ENCODE assay signal across 18 mouse cellular contexts in genomic region chr4:119178331-119178730, GRCm38 (mm10). TPM values are rescaled to one million over a fixed set of nuclear protein-coding genes. Genes with fewer than 3 reads are reported as not detected.
DNase-seq lines count a peak whose midpoint lies in the region; ATAC-seq and TF ChIP-seq lines count a peak whose summit lies in the region.
"Had no signal": no experiment of that assay in that cellular context is flagged by ENCODE, and none has a peak within 500 bp of the region (broad histone marks: within the 10 kb centered on the region; RNA-seq: fewer than 3 reads in every experiment).

No protein-coding gene starts in this region.

- intact Hi-C loops in heart, adult 2 months (cut with DNase I): loop anchor here (10.0 kb wide), 1 partner anchor 554 kb away; the partner anchor contains the start of genes Cfap57 and Ebna1bp2
- intact Hi-C loops in heart, postnatal 25 days (cut with DNase I): no loop called here

- H3K27ac ChIP-seq in heart, adult 2 months: peak overlapping the region; percentile 39; the same call in 1 of the 2 replicates
- no peak overlapping the region for H3K27ac ChIP-seq in heart, embryonic 10.5 days
- no peak overlapping the region for H3K27ac ChIP-seq in lung, postnatal 0 days (ENCODE audit: low read length)
- H3K27ac ChIP-seq: embryonic facial prominence, embryonic 13.5 days; heart, embryonic 15.5 days; limb, embryonic 12.5 days; neural tube, embryonic 13.5 days had no signal

- H3K4me2 ChIP-seq in lung, postnatal 0 days (replicated peaks; ENCODE audit: low read depth, low read length): no peak overlapping the region
- H3K4me2 ChIP-seq: embryonic facial prominence, embryonic 13.5 days; heart, embryonic 15.5 days; limb, embryonic 12.5 days; neural tube, embryonic 13.5 days had no signal

- DNase-seq in heart, adult 2 months: peak; percentile 42 to 48
- DNase-seq in heart, embryonic 10.5 days (ENCODE audit: low spot score): no peak
- peak; percentile 49 for DNase-seq in lung, postnatal 0 days (ENCODE audit: low spot score)
- no peak for DNase-seq in lung, postnatal 25 days (ENCODE audit: low spot score)
- DNase-seq in heart, postnatal 25 days (ENCODE audit: low spot score): peak; percentile 34
- DNase-seq in layer of hippocampus, postnatal 10 days (ENCODE audit: low spot score in 2 of 2): no peak
- DNase-seq: cerebellum, postnatal 14 days; right cerebral cortex, adult 18-20 months had no signal

- TF ChIP-seq CTCF in heart, adult 2 months (IDR thresholded peaks at IDR 0.05): no peak
- no peak for TF ChIP-seq CTCF in lung, postnatal 0 days (IDR thresholded peaks at IDR 0.05)

- TF ChIP-seq POLR2A in heart, adult 2 months (IDR thresholded peaks at IDR 0.05; ENCODE audit: insufficient read depth, low read depth, low read length): no peak

- H3K79me2 ChIP-seq in heart, adult 2 months (replicated peaks; ENCODE audit: control insufficient read depth, insufficient read depth, low read length): no peaks in the 10 kb centered on the region

- TF ChIP-seq EP300 in heart, adult 2 months (IDR thresholded peaks at IDR 0.05; ENCODE audit: insufficient read depth, low read depth, low read length): no peak
- no peak for TF ChIP-seq EP300 in lung, postnatal 0 days (IDR thresholded peaks at IDR 0.05)

- H3K36me3 ChIP-seq in heart, adult 2 months (ENCODE audit: control insufficient read depth, insufficient read depth, low read length): no peaks in the 10 kb centered on the region
- no peaks in the 10 kb centered on the region for H3K36me3 ChIP-seq in heart, embryonic 10.5 days
- no peaks in the 10 kb centered on the region for H3K36me3 ChIP-seq in lung, postnatal 0 days (ENCODE audit: insufficient read depth, low read length)
- H3K36me3 ChIP-seq: embryonic facial prominence, embryonic 13.5 days; heart, embryonic 15.5 days; limb, embryonic 12.5 days; neural tube, embryonic 13.5 days had no signal

- no peak overlapping the region for H3K4me3 ChIP-seq in heart, adult 2 months
- H3K4me3 ChIP-seq in heart, embryonic 10.5 days: no peak overlapping the region
- H3K4me3 ChIP-seq in lung, postnatal 0 days (ENCODE audit: low read depth, low read length): no peak overlapping the region
- H3K4me3 ChIP-seq: embryonic facial prominence, embryonic 13.5 days; heart, embryonic 15.5 days; limb, embryonic 12.5 days; neural tube, embryonic 13.5 days had no signal

- 37% methylated on average over 18 of the region's 18 CpGs for WGBS in heart, adult 2 months
- WGBS in heart, embryonic 10.5 days: 61% methylated on average over 18 of the region's 18 CpGs
- 40% methylated on average over 18 of the region's 18 CpGs for WGBS in lung, postnatal 0 days

- no peaks in the 10 kb centered on the region for H3K9me3 ChIP-seq in heart, embryonic 10.5 days
- no peaks in the 10 kb centered on the region for H3K9me3 ChIP-seq in lung, postnatal 0 days (ENCODE audit: low read length)
- H3K9me3 ChIP-seq: embryonic facial prominence, embryonic 13.5 days; G1E; heart, embryonic 15.5 days; limb, embryonic 12.5 days; neural tube, embryonic 13.5 days had no signal

- H3K4me1 ChIP-seq in heart, adult 2 months (ENCODE audit: control insufficient read depth, insufficient read depth, low read length): peaks cover 4% of the 10 kb centered on the region
- peaks cover 11% of the 10 kb centered on the region for H3K4me1 ChIP-seq in heart, embryonic 10.5 days
- no peaks in the 10 kb centered on the region for H3K4me1 ChIP-seq in lung, postnatal 0 days (ENCODE audit: insufficient read depth, low read depth, low read length)
- H3K4me1 ChIP-seq: embryonic facial prominence, embryonic 13.5 days; limb, embryonic 12.5 days had no signal

- no peaks in the 10 kb centered on the region for H3K27me3 ChIP-seq in heart, adult 2 months (ENCODE audit: control insufficient read depth, insufficient read depth, low read length)
- H3K27me3 ChIP-seq in heart, embryonic 10.5 days (ENCODE audit: insufficient read depth, poor library complexity, severe bottlenecking): no peaks in the 10 kb centered on the region
- no peaks in the 10 kb centered on the region for H3K27me3 ChIP-seq in lung, postnatal 0 days (replicated peaks; ENCODE audit: insufficient read depth, low read length)
- H3K27me3 ChIP-seq: embryonic facial prominence, embryonic 13.5 days; heart, embryonic 15.5 days; limb, embryonic 12.5 days; neural tube, embryonic 13.5 days had no signal

- H3K9ac ChIP-seq in heart, adult 2 months (ENCODE audit: low read depth, low read length): no peak overlapping the region
- no peak overlapping the region for H3K9ac ChIP-seq in lung, postnatal 0 days (replicated peaks; ENCODE audit: low read depth)
- H3K9ac ChIP-seq: embryonic facial prominence, embryonic 13.5 days; heart, embryonic 15.5 days; limb, embryonic 12.5 days; neural tube, embryonic 13.5 days had no signal

- no peak for ATAC-seq in lung, postnatal 0 days
- no peak for ATAC-seq in megakaryocyte-erythroid progenitor cell, adult 5-6 weeks (replicated peaks; ENCODE audit: low FRiP score, low TSS enrichment, poor library complexity, severe bottlenecking)
- ATAC-seq: inflammation-experienced regulatory T-cells, adult 6 months had no signal

RNA-seq across cellular contexts. Expression of gene Zfp691, which starts 4.3 kb away (rescaled TPM):
- 10 to 100 TPM; 20.6 to 23.4 TPM for total RNA-seq in heart, adult 2 months (2021)
- 20.6 and 41.2 TPM in 2 replicates for polyA plus RNA-seq in heart, adult 2 months (2012; rRNA removed)
- polyA plus RNA-seq in heart, embryonic 10.5 days (2016; fragmentation: Nextera tagmentation; extraction: Ambion mirVana): 8.1 and 10.0 TPM in 2 replicates
- polyA plus RNA-seq in lung, postnatal 0 days (2015; fragmentation: Nextera tagmentation; extraction: Ambion mirVana): 4.6 and 5.8 TPM in 2 replicates
- total RNA-seq in heart, postnatal 25 days (2021): 10 to 100 TPM; 21.4 to 25.0 TPM
- total RNA-seq in megakaryocyte-erythroid progenitor cell, adult 5-6 weeks (2014; fragmentation: Nextera tagmentation): 44.4 and 47.3 TPM in 2 replicates
- 6.5 and 8.1 TPM in 2 replicates for total RNA-seq in megakaryocyte-erythroid progenitor cell, adult 5-6 weeks (2017)
- 1 to 10 TPM; 6.2 to 7.7 TPM for total RNA-seq in layer of hippocampus, postnatal 10 days (2021)

RNA-seq across cellular contexts. Expression of gene Ermap, which starts 11.5 kb away (rescaled TPM):
- under 1 TPM in 1 of 2 experiments, not detected in 1; 0.09 TPM for total RNA-seq in heart, adult 2 months (2021)
- 0.10 and 0.20 TPM in 2 replicates for polyA plus RNA-seq in heart, adult 2 months (2012; rRNA removed)
- 26.6 and 31.9 TPM in 2 replicates for polyA plus RNA-seq in heart, embryonic 10.5 days (2016; fragmentation: Nextera tagmentation; extraction: Ambion mirVana)
- 1.9 and 2.2 TPM in 2 replicates for polyA plus RNA-seq in lung, postnatal 0 days (2015; fragmentation: Nextera tagmentation; extraction: Ambion mirVana)
- total RNA-seq in heart, postnatal 25 days (2021): under 1 TPM; 0.05 to 0.25 TPM
- 505 and 531 TPM in 2 replicates for total RNA-seq in megakaryocyte-erythroid progenitor cell, adult 5-6 weeks (2014; fragmentation: Nextera tagmentation)
- 220 and 292 TPM in 2 replicates for total RNA-seq in megakaryocyte-erythroid progenitor cell, adult 5-6 weeks (2017)
- total RNA-seq in layer of hippocampus, postnatal 10 days (2021): under 1 TPM; 0.30 to 0.78 TPM

RNA-seq across cellular contexts. Expression of gene Svbp, which starts 16.8 kb away (rescaled TPM):
- total RNA-seq in heart, adult 2 months (2021): 10 to 100 TPM; 13.6 to 17.5 TPM
- polyA plus RNA-seq in heart, adult 2 months (2012; rRNA removed): 20.3 and 24.5 TPM in 2 replicates
- 126 and 154 TPM in 2 replicates for polyA plus RNA-seq in heart, embryonic 10.5 days (2016; fragmentation: Nextera tagmentation; extraction: Ambion mirVana)
- polyA plus RNA-seq in lung, postnatal 0 days (2015; fragmentation: Nextera tagmentation; extraction: Ambion mirVana): 99.9 and 101 TPM in 2 replicates
- 10 to 100 TPM; 15.3 to 19.0 TPM for total RNA-seq in heart, postnatal 25 days (2021)
- total RNA-seq in megakaryocyte-erythroid progenitor cell, adult 5-6 weeks (2014; fragmentation: Nextera tagmentation): 107 and 124 TPM in 2 replicates
- 47.7 and 52.9 TPM in 2 replicates for total RNA-seq in megakaryocyte-erythroid progenitor cell, adult 5-6 weeks (2017)
- 10 to 100 TPM; 33.6 to 36.7 TPM for total RNA-seq in layer of hippocampus, postnatal 10 days (2021)

RNA-seq across cellular contexts. Expression of gene Tmem269, which starts 39.7 kb away (rescaled TPM):
- not detected for total RNA-seq in heart, adult 2 months (2021)
- 0.16 and 0.67 TPM in 2 replicates for polyA plus RNA-seq in heart, adult 2 months (2012; rRNA removed)
- polyA plus RNA-seq in heart, embryonic 10.5 days (2016; fragmentation: Nextera tagmentation; extraction: Ambion mirVana): not detected in 2 replicates
- polyA plus RNA-seq in lung, postnatal 0 days (2015; fragmentation: Nextera tagmentation; extraction: Ambion mirVana): 0.10 and 0.18 TPM in 2 replicates
- total RNA-seq in heart, postnatal 25 days (2021): not detected
- total RNA-seq in megakaryocyte-erythroid progenitor cell, adult 5-6 weeks (2014; fragmentation: Nextera tagmentation): not detected in 2 replicates
- not detected in 2 replicates for total RNA-seq in megakaryocyte-erythroid progenitor cell, adult 5-6 weeks (2017)
- not detected for total RNA-seq in layer of hippocampus, postnatal 10 days (2021)
- total RNA-seq: G1E had no signal
- polyA plus RNA-seq: C2C12; embryonic facial prominence, embryonic 13.5 days; forebrain, embryonic 11.5 days; G1E; inflammation-experienced regulatory T-cells, adult 6 months; limb, embryonic 12.5 days; lung, embryonic 16.5 days; neural tube, embryonic 13.5 days had no signal

RNA-seq across cellular contexts. Expression of gene AU022252, which starts 54.2 kb away (rescaled TPM):
- 10 to 100 TPM; 17.7 to 24.8 TPM for total RNA-seq in heart, adult 2 months (2021)
- 6.4 and 11.2 TPM in 2 replicates for polyA plus RNA-seq in heart, adult 2 months (2012; rRNA removed)
- polyA plus RNA-seq in heart, embryonic 10.5 days (2016; fragmentation: Nextera tagmentation; extraction: Ambion mirVana): 35.8 and 44.0 TPM in 2 replicates
- polyA plus RNA-seq in lung, postnatal 0 days (2015; fragmentation: Nextera tagmentation; extraction: Ambion mirVana): 16.9 and 21.1 TPM in 2 replicates
- 10 to 100 TPM; 21.5 to 23.5 TPM for total RNA-seq in heart, postnatal 25 days (2021)
- 9.7 and 17.1 TPM in 2 replicates for total RNA-seq in megakaryocyte-erythroid progenitor cell, adult 5-6 weeks (2014; fragmentation: Nextera tagmentation)
- 6.2 and 18.2 TPM in 2 replicates for total RNA-seq in megakaryocyte-erythroid progenitor cell, adult 5-6 weeks (2017)
- 10 to 100 TPM; 32.0 to 39.1 TPM for total RNA-seq in layer of hippocampus, postnatal 10 days (2021)

Comparison
In these comparisons a context has a peak if more than half of its experiments do, and no peak if none do; other contexts are left out.
1. DNase-seq: peak in heart, adult 2 months (2 of 2), lung, postnatal 0 days (single experiment) and heart, postnatal 25 days (single experiment); none in heart, embryonic 10.5 days (single experiment), lung, postnatal 25 days (single experiment) and layer of hippocampus, postnatal 10 days (0 of 2).
2. RNA of gene Ermap, which starts 11.5 kb away (total RNA-seq): 220 to 531 TPM in megakaryocyte-erythroid progenitor cell, adult 5-6 weeks; 0.30 to 0.78 TPM in layer of hippocampus, postnatal 10 days, 0.05 to 0.25 TPM in heart, postnatal 25 days and 0.09 TPM in heart, adult 2 months; every median in the first group is over 100 times any median in the second.